Mouse (Mus musculus) stomach, embryonic 16.5 days (tissue): Measurements from ENCODE around the gene Hkdc1. TPM values are rescaled to one million over a fixed set of nuclear protein-coding genes. Genes with fewer than 3 reads are reported as not detected.
A peak's percentile ranks its signal among the peaks of the same experiment; 100 is the strongest.

Experiments
- ATAC-seq: fragments of 200-750 bp; cut with Nextera tagmentation; 2 replicates; pipeline ENCODE4 v1.8.0; 2017; ENCODE audit warnings: moderate number of reproducible peaks, moderate TSS enrichment; ENCODE audit not compliant: insufficient read depth, low FRiP score
- H3K27ac ChIP-seq: fragments of 300-500 bp; sonication (generic); 2 replicates; pipeline ENCODE4 v1.5.1; 2014; ENCODE audit warnings: low read length
- H3K27me3 ChIP-seq: fragments of 300-500 bp; sonication (generic); 2 replicates; pipeline ENCODE4 v1.6.1; 2014; ENCODE audit warnings: low read length, control low read depth, mixed read lengths; ENCODE audit not compliant: control insufficient read depth, insufficient read depth
- H3K36me3 ChIP-seq: fragments of 300-500 bp; sonication (generic); 2 replicates; pipeline ENCODE4 v1.6.1; 2014; ENCODE audit warnings: low read length; ENCODE audit not compliant: control insufficient read depth, insufficient read depth
- H3K4me1 ChIP-seq: fragments of 300-500 bp; sonication (generic); 2 replicates; pipeline ENCODE4 v1.6.1; 2014; ENCODE audit warnings: low read length, control low read depth, mixed read lengths; ENCODE audit not compliant: control insufficient read depth, insufficient read depth
- H3K4me2 ChIP-seq: fragments of 300-500 bp; sonication (generic); 2 replicates; pipeline ENCODE4 v1.6.1; 2014; ENCODE audit warnings: low read depth, low read length, mixed read lengths
- H3K4me3 ChIP-seq: fragments of 300-500 bp; sonication (generic); replicated peaks from 2 replicates; pipeline ENCODE4 v1.5.1; 2014; ENCODE audit warnings: mild to moderate bottlenecking, low read length
- H3K9ac ChIP-seq: fragments of 300-500 bp; sonication (generic); 2 replicates; pipeline ENCODE4 v1.6.1; 2014; ENCODE audit warnings: low read length
- H3K9me3 ChIP-seq: fragments of 300-500 bp; sonication (generic); replicated peaks from 2 replicates; pipeline ENCODE4 v1.6.1; 2016; ENCODE audit warnings: low read length, control low read depth; ENCODE audit not compliant: control insufficient read depth
- WGBS: fragments of 180-500 bp; shearing (Covaris S2); extraction: QIAGEN DNeasy Blood & Tissue Kit; methylation state at CpG from one replicate; pipeline ENCODE4 v1.1.7; 2014; 5-methylcytosine and 5-hydroxymethylcytosine counted together
- polyA plus RNA-seq: library from polyadenylated mRNA; unstranded; fragments of >200 nt; fragmentation: Nextera tagmentation; extraction: Ambion mirVana; gene quantifications from 2 replicates; pipeline ENCODE4 v1.2.1, GENCODE M21; 2015

Hkdc1 gene
- polyA plus RNA-seq, 1 experiment from 2014 or later = 15.6 TPM

DNA sequence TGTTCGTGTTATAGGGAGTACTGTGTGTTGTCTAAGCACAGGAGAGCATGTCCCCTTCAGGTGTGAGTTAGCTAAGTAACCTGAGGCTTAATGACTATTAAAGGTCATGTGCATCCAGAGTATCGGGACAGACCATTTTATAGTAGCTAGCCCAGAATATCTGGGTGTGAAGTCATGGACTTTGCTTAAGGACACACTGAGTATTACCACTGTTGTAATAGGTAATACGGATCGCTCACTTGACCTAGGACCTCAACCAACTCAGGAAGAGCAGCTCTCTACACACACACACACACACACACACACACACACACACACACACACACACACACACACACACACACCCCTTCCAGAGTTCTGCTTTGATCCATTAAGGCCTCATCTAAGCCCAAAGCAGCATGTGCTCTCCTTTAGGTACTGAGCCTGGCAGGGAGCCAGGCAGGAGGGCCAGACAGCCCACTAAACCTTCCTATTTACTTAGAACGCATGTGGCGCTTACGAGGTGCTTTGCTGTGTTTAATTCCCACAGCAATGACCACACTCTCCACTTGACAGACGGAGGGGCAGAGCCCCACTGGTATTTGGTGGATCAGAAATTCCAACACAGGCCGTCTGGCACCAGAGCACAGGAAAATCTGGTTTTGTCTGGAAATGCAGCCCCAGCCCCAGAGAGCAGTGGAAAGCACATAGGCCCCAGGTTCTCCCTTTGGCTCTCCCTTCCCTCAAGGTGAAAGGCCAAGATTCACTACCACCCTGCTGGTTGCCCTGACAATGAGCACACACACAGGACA is 3.0 kb upstream of the Hkdc1 start:
- WGBS = 33% methylated on average over 9 of the region's 9 CpGs
- peak; percentile 35 for ATAC-seq
- H3K27ac ChIP-seq = peak overlapping the region; percentile 49

GRCm38 (mm10) chr10:62421127-62421526 is 1.2 kb downstream of the Hkdc1 start:
- peak overlapping the region; percentile 31; the same call in 1 of the 2 replicates for H3K4me2 ChIP-seq
- peak overlapping the region; percentile 43 for H3K9ac ChIP-seq
- H3K4me1 ChIP-seq = peaks cover 5% of the 10 kb centered on the region; the same call in 1 of the 2 replicates
- H3K36me3 ChIP-seq = no peaks in the 10 kb centered on the region
- H3K27ac ChIP-seq = peak overlapping the region; percentile 39
- H3K4me3 ChIP-seq = peak overlapping the region; percentile 19
- ATAC-seq = no peak
- no peaks in the 10 kb centered on the region for H3K27me3 ChIP-seq
- no peaks in the 10 kb centered on the region for H3K9me3 ChIP-seq
- WGBS = 69% methylated on average over 3 of the region's 3 CpGs

More for the DNA sequence above, 3.0 kb upstream of the Hkdc1 start:
- H3K4me3 ChIP-seq = no peak overlapping the region
- H3K36me3 ChIP-seq = peaks cover 18% of the 10 kb centered on the region
- no peak overlapping the region for H3K4me2 ChIP-seq
- H3K9me3 ChIP-seq = no peaks in the 10 kb centered on the region
- H3K4me1 ChIP-seq = 0 out of 2 replicates have a peak, but pooled peaks cover 5% of the 10 kb centered on the region
- H3K27me3 ChIP-seq = no peaks in the 10 kb centered on the region
- no peak overlapping the region for H3K9ac ChIP-seq

- peak overlapping the region; percentile 39 for H3K27ac ChIP-seq
- no peak overlapping the region; the same call in 1 of the 2 replicates for H3K9ac ChIP-seq
- peaks cover under 1% of the 10 kb centered on the region; the same call in 1 of the 2 replicates for H3K4me1 ChIP-seq
- ATAC-seq = no peak
- 44% methylated on average over 6 of the region's 6 CpGs for WGBS
- H3K4me2 ChIP-seq = 0 out of 2 replicates have a peak overlapping the region, but pooled peaks have one; percentile 31
- no peak overlapping the region for H3K4me3 ChIP-seq
- no peaks in the 10 kb centered on the region for H3K27me3 ChIP-seq
- no peaks in the 10 kb centered on the region for H3K36me3 ChIP-seq
- no peaks in the 10 kb centered on the region for H3K9me3 ChIP-seq
Observed at GRCm38 (mm10) chr10:62420399-62420798, 1.9 kb downstream of the Hkdc1 start.

GRCm38 (mm10) chr10:62419422-62419821 is 2.9 kb downstream of the Hkdc1 start:
- no peak overlapping the region for H3K9ac ChIP-seq
- H3K36me3 ChIP-seq = no peaks in the 10 kb centered on the region
- ATAC-seq = no peak
- no peak overlapping the region for H3K27ac ChIP-seq
- H3K27me3 ChIP-seq = no peaks in the 10 kb centered on the region
- H3K4me3 ChIP-seq = no peak overlapping the region
- no peaks in the 10 kb centered on the region; the same call in 1 of the 2 replicates for H3K4me1 ChIP-seq
- H3K9me3 ChIP-seq = no peaks in the 10 kb centered on the region
- H3K4me2 ChIP-seq = no peak overlapping the region
- WGBS = 74% methylated on average over 5 of the region's 5 CpGs

DNA sequence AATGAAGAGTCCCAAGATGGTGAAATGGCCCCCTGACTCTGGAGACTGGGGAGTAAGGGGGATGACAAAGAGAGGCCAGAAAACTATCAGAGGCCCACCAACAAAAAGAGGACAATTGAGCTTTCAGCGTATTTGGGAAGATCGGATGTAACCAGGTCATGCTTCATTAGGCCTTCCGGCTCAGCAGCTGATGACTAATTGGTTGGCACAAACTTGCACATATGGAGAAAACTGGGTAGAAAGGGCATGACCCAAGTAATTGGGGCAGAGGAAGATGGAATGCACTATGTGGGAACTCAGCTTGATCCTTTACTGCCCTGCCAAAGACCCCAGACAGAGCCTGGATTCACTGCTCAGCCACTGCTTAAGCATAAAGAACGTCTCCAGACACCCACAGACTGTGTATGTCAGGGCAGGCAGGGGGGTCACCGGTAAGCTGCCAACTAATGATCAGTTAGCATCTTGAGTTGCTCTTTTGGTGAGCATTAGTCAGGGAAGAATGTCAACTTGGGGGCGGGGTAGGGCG is 3.4 kb downstream of the Hkdc1 start:
- no peak overlapping the region for H3K4me2 ChIP-seq
- no peak overlapping the region for H3K4me3 ChIP-seq
- H3K9me3 ChIP-seq = no peaks in the 10 kb centered on the region
- WGBS = 63% methylated on average over 7 of the region's 7 CpGs
- no peak overlapping the region for H3K27ac ChIP-seq
- H3K36me3 ChIP-seq = no peaks in the 10 kb centered on the region
- H3K27me3 ChIP-seq = no peaks in the 10 kb centered on the region
- ATAC-seq = no peak
- no peaks in the 10 kb centered on the region; the same call in 1 of the 2 replicates for H3K4me1 ChIP-seq
- no peak overlapping the region for H3K9ac ChIP-seq

GRCm38 (mm10) chr10:62413606-62413982 is 8.7 kb downstream of the Hkdc1 start:
- Histone ChIP-seq H3K4me3 (no peak overlapping the region), H3K9ac (no peak overlapping the region), H3K27me3 (no peaks in the 10 kb centered on the region), H3K27ac (peak overlapping the region; percentile 96), H3K36me3 (no peaks in the 10 kb centered on the region), H3K4me1 (peaks cover 7% of the 10 kb centered on the region; the same call in 1 of the 2 replicates), H3K4me2 (no peak overlapping the region), H3K9me3 (no peaks in the 10 kb centered on the region)
- ATAC-seq = peak; percentile 79
- 17% methylated on average over 4 of the region's 4 CpGs for WGBS

DNA sequence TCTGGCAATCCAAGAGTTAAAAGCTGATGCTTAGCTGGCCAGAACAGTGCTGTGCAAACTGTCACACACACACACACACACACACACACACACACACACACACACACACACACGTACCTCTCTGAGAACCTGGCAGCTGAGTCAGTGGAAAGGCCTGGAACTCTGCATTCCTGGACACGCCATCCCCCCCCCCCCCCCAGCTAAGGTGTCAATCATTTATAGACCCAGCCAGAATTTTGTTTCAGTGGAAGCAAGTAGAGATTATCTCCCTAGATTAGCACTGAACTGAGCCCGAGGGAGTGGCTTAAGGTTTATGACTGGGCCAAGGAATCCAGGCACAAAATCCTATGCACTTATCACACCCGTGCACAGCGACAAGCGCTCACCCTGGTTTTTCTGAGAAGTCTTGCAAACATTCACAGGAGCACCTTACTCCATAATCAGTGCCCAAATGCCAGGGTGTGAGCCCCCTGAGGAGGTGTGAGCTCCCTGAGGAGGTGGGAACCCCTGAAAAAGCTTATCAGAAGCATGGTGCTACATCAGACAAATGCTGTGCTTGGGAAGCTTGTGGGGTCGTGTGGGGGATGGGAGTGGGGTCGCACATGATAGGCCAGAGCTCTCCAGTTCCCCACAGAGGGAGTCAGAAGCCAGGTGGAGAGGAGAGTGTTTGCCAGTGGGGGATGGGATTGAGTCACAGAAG is 9.2 kb downstream of the Hkdc1 start:
- H3K9ac ChIP-seq = no peak overlapping the region
- peak overlapping the region; percentile 96 for H3K27ac ChIP-seq
- ATAC-seq = peak; percentile 79
- H3K4me1 ChIP-seq = peaks cover 7% of the 10 kb centered on the region; the same call in 1 of the 2 replicates
- no peaks in the 10 kb centered on the region for H3K36me3 ChIP-seq
- H3K4me2 ChIP-seq = no peak overlapping the region
- no peaks in the 10 kb centered on the region for H3K27me3 ChIP-seq
- H3K9me3 ChIP-seq = no peaks in the 10 kb centered on the region
- H3K4me3 ChIP-seq = no peak overlapping the region
- WGBS = 10% methylated on average over 8 of the region's 8 CpGs

- Histone ChIP-seq H3K4me3 (no peak overlapping the region), H3K9ac (no peak overlapping the region), H3K4me2 (no peak overlapping the region), H3K27ac (no peak overlapping the region), H3K36me3 (no peaks in the 10 kb centered on the region), H3K27me3 (no peaks in the 10 kb centered on the region), H3K4me1 (peaks cover 7% of the 10 kb centered on the region; the same call in 1 of the 2 replicates), H3K9me3 (no peaks in the 10 kb centered on the region)
- no peak for ATAC-seq
- 68% methylated on average over 19 of the region's 19 CpGs for whole genome bisulfite sequencing
Observed at GRCm38 (mm10) chr10:62411431-62412410, 10.6 kb downstream of the Hkdc1 start.
